Mouse (Mus musculus) heart, embryonic 16.5 days (tissue): ENCODE data around the gene Sez6l. TPM values are rescaled to one million over a fixed set of nuclear protein-coding genes. Genes with fewer than 3 reads are reported as not detected.

Experiments
- ATAC-seq: fragments of 200-750 bp; cut with Nextera tagmentation; replicated peaks from 2 replicates; pipeline ENCODE4 v1.8.0; 2017; ENCODE audit warnings: moderate number of reproducible peaks; ENCODE audit not compliant: insufficient read depth, low FRiP score; ENCODE audit errors: extremely low read depth
- H3K27ac ChIP-seq: fragments of 300-500 bp; sonication (generic); 2 replicates; pipeline ENCODE4 v1.5.1; 2014; ENCODE audit warnings: mild to moderate bottlenecking, low read length, control low read depth, moderate library complexity
- H3K27me3 ChIP-seq: fragments of 300-500 bp; sonication (generic); 2 replicates; pipeline ENCODE4 v1.6.1; 2014; ENCODE audit warnings: low read length, mixed read lengths; ENCODE audit not compliant: control insufficient read depth, insufficient read depth
- H3K36me3 ChIP-seq: fragments of 300-500 bp; sonication (generic); 2 replicates; pipeline ENCODE4 v1.6.1; 2014; ENCODE audit not compliant: control insufficient read depth, insufficient read depth
- H3K4me1 ChIP-seq: fragments of 300-500 bp; sonication (generic); 2 replicates; pipeline ENCODE4 v1.6.1; 2014; ENCODE audit warnings: low read length, mixed read lengths; ENCODE audit not compliant: control insufficient read depth, insufficient read depth
- H3K4me2 ChIP-seq: fragments of 300-500 bp; sonication (generic); 2 replicates; pipeline ENCODE4 v1.6.1; 2014; ENCODE audit warnings: low read depth, mild to moderate bottlenecking, control low read depth, low read length
- H3K4me3 ChIP-seq: fragments of 300-500 bp; sonication (generic); 2 replicates; pipeline ENCODE4 v1.5.1; 2014; ENCODE audit warnings: mild to moderate bottlenecking, control low read depth, low read length
- H3K9ac ChIP-seq: fragments of 300-500 bp; sonication (generic); 2 replicates; pipeline ENCODE4 v1.6.1; 2014; ENCODE audit warnings: low read length, control low read depth
- H3K9me3 ChIP-seq: fragments of 300-500 bp; sonication (generic); replicated peaks from 2 replicates; pipeline ENCODE4 v1.6.1; 2016; ENCODE audit warnings: low read length; ENCODE audit not compliant: control insufficient read depth
- WGBS: fragments of 180-500 bp; shearing (Covaris S2); extraction: QIAGEN DNeasy Blood & Tissue Kit; methylation state at CpG from one replicate; pipeline ENCODE4 v1.1.7; 2014; 5-methylcytosine and 5-hydroxymethylcytosine counted together
- polyA plus RNA-seq: library from polyadenylated mRNA; unstranded; fragments of >200 nt; fragmentation: Nextera tagmentation; extraction: Ambion mirVana; gene quantifications from 2 replicates; pipeline ENCODE4 v1.2.1, GENCODE M21; 2015

The Sez6l gene
- polyA plus RNA-seq, 1 experiment from 2014 or later, result 0.34 TPM

DNA sequence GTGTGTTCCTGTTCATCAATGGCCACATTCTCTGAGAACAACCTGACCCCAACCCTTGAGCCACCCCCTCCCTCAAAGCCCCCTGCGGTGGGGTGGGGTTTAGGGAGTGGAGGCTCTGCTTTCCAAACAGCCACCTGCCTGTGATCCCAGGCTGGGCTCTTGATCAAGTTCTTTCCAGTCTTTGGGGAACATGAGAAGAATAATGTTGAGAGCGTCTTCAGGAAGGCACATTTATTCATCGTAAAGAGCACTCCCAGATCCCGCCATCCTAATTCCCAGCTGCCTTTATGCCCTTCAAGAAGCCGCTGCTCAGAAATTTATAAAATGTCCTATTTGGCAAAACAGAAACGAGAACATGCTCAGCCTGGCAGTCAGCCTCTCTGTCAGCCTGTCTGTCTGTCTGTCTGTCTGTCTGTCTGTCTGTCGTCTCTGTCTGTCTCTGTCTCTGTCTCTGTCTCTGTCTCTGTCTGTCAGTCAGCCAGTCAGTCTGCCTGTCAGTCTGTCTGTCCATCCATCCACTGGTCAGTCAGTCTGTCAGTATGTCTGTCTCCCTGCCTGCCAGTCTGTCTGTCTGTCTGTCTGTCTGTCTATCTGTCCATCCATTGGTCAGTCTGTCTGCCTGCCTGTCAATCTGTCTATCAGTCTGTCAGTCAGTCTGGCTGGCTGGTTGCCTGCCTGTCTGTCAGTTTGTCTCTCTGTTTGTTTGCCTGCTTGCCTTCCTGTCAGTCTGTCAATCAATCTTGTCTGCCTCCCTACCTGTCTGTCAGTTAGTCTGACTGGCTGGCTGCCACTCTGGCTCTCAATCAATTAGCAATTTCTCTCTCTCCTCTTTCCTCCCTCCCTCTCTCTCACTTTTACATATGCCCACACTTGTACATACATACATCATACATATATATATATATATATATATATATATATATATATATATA lies 19.0 kb upstream of the Sez6l start:
- Histone ChIP-seq H3K4me3 (no peak overlapping the region), H3K9me3 (no peaks in the 10 kb centered on the region), H3K27me3 (peaks cover 6% of the 10 kb centered on the region), H3K27ac (no peak overlapping the region), H3K4me1 (no peaks in the 10 kb centered on the region), H3K4me2 (no peak overlapping the region), H3K9ac (no peak overlapping the region), H3K36me3 (no peaks in the 10 kb centered on the region)
- 73% methylated on average over 7 of the region's 7 CpGs for WGBS
- no peak for ATAC-seq

GRCm38 (mm10) chr5:112591706-112592105 lies 14.7 kb upstream of the Sez6l start:
- WGBS, result 42% methylated on average over 1 of the region's 1 CpGs
- H3K9ac ChIP-seq, result no peak overlapping the region
- H3K4me3 ChIP-seq, result no peak overlapping the region
- H3K27ac ChIP-seq, result no peak overlapping the region
- no peak overlapping the region for H3K4me2 ChIP-seq
- no peaks in the 10 kb centered on the region for H3K4me1 ChIP-seq
- H3K36me3 ChIP-seq, result no peaks in the 10 kb centered on the region
- no peak for ATAC-seq
- peaks cover 9% of the 10 kb centered on the region; the same call in 1 of the 2 replicates for H3K27me3 ChIP-seq
- H3K9me3 ChIP-seq, result no peaks in the 10 kb centered on the region

DNA sequence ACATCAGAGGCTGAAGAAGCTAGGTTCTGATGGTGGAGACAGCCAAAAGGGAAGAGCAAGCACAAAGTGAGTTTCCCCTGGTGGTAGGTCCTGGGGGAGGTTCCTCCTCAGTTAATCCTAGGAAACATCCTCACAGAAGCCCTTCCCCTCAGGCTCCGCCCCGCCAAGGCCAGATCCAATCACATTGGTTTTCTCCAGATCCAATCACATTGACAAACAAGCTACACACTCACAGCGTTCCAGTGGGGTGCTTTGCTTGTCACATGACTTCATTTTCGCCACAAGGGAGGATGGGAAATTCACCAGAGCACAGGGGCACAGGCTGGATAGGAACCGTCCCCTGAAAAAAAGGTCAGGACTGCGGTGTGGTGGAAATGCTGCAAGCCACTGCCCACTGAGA lies 9.1 kb upstream of the Sez6l start:
- H3K4me2 ChIP-seq, result no peak overlapping the region

DNA sequence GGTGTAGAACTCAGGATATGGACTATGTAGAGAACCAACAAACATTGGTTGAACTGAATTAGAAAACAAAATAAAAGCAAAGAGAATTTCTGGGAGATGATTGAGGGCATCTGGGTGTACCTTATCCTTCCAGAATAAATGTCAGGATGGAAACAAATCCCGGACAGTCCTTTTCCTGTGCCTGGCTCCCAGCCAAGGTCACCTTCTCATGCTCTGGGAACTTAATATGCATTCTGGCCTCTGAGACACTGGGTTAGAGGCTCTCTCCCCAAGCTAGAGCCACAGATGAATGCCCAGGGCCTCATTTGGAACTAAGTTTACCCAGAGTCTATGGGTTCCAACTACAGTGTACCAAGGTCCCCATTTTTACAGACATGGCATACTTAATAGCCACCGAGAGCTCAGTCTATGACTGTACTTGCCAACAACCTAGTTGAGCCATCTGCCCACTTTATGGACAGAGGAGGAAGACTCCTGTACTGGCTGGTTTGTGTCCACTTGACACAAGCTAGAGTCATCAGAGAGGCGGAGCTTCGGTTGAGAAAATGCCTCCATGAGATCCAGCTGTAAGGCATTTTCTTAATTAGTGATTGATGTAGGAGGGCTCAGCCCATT lies 7.3 kb upstream of the Sez6l start:
- no peak overlapping the region for H3K9ac ChIP-seq
- no peak overlapping the region for H3K4me2 ChIP-seq
- ATAC-seq, result no peak
- peaks cover 2% of the 10 kb centered on the region; the same call in 1 of the 2 replicates for H3K4me1 ChIP-seq
- 74% methylated on average over 4 of the region's 4 CpGs for WGBS
- peaks cover 39% of the 10 kb centered on the region for H3K27me3 ChIP-seq
- H3K9me3 ChIP-seq, result no peaks in the 10 kb centered on the region
- H3K27ac ChIP-seq, result no peak overlapping the region
- no peak overlapping the region for H3K4me3 ChIP-seq
- no peaks in the 10 kb centered on the region for H3K36me3 ChIP-seq

More for the DNA sequence above, 9.1 kb upstream of the Sez6l start:
- no peaks in the 10 kb centered on the region for H3K36me3 ChIP-seq
- 46% methylated on average over 6 of the region's 6 CpGs for WGBS
- no peak overlapping the region for H3K9ac ChIP-seq
- H3K27me3 ChIP-seq, result peaks cover 28% of the 10 kb centered on the region
- H3K9me3 ChIP-seq, result no peaks in the 10 kb centered on the region
- H3K27ac ChIP-seq, result no peak overlapping the region
- H3K4me3 ChIP-seq, result no peak overlapping the region
- ATAC-seq, result no peak
- peaks cover 2% of the 10 kb centered on the region; the same call in 1 of the 2 replicates for H3K4me1 ChIP-seq

DNA sequence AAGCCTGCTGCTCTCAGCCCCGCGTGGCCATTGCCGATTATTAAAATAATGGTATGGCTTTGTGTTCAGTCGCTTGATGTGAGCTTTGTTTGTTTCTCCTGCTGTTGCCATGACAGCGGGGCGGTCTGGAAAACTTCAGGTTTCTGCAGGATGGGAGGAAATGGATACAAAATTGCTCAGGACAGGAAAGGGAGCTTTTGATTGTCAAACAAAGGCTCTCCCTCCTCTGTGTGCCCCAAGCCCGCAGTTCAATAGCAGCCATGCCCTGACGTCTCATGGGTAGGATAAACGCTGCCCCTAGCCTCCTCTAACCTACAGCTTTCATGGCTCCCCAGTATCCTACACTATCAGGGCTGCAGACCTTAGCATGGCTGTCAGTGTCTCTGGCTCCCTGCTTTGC lies 6.3 kb upstream of the Sez6l start:
- no peak overlapping the region for H3K9ac ChIP-seq
- H3K27me3 ChIP-seq, result peaks cover 49% of the 10 kb centered on the region
- H3K36me3 ChIP-seq, result no peaks in the 10 kb centered on the region
- H3K27ac ChIP-seq, result no peak overlapping the region
- WGBS, result 23% methylated on average over 9 of the region's 9 CpGs
- H3K4me1 ChIP-seq, result peaks cover 2% of the 10 kb centered on the region; the same call in 1 of the 2 replicates
- H3K9me3 ChIP-seq, result no peaks in the 10 kb centered on the region
- no peak overlapping the region for H3K4me3 ChIP-seq
- no peak overlapping the region for H3K4me2 ChIP-seq
- ATAC-seq, result peak; percentile 55

DNA sequence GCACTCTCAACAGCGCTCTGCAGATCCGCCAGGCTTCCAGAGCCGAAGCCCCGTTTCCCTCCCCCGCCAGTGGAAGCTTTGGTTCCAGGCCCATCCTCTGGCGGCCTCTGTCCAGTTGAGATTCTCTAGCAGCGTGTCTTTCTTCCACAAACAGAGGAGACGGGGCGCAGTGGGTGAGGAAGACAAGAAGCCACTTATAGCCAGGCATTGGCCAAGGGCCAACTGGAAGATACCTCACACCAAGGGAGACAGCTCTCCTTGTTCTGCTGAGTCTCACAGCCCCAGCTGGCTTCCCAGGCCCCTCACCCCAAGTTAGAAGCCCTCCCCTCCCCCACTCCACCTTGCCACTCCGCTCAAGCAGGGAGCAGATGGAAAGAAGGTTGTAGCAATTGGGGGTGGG lies 765 bp upstream of the Sez6l start:
- peaks cover 88% of the 10 kb centered on the region for H3K27me3 ChIP-seq
- no peak overlapping the region for H3K4me3 ChIP-seq
- ATAC-seq, result no peak
- H3K27ac ChIP-seq, result no peak overlapping the region
- H3K4me2 ChIP-seq, result no peak overlapping the region
- no peaks in the 10 kb centered on the region for H3K36me3 ChIP-seq
- no peak overlapping the region for H3K9ac ChIP-seq
- 5% methylated on average over 10 of the region's 10 CpGs for WGBS
- H3K9me3 ChIP-seq, result no peaks in the 10 kb centered on the region
- H3K4me1 ChIP-seq, result peaks cover 5% of the 10 kb centered on the region

- Histone ChIP-seq H3K27ac (no peak overlapping the region), H3K4me1 (peaks cover 5% of the 10 kb centered on the region), H3K4me3 (peak overlapping the region; percentile 39), H3K9ac (no peak overlapping the region; the same call in 1 of the 2 replicates), H3K9me3 (no peaks in the 10 kb centered on the region), H3K27me3 (peaks cover 91% of the 10 kb centered on the region), H3K4me2 (peak overlapping the region; percentile 57), H3K36me3 (no peaks in the 10 kb centered on the region)
- ATAC-seq, result no peak
- 1% methylated on average over 48 of the region's 48 CpGs for WGBS
Observed at GRCm38 (mm10) chr5:112576361-112576992, 508 bp downstream of the Sez6l start.

GRCm38 (mm10) chr5:112575151-112575915 lies 1.7 kb downstream of the Sez6l start:
- 10% methylated on average over 12 of the region's 12 CpGs for WGBS
- Histone ChIP-seq H3K27me3 (peaks cover 84% of the 10 kb centered on the region), H3K36me3 (no peaks in the 10 kb centered on the region), H3K4me3 (no peak overlapping the region), H3K9me3 (no peaks in the 10 kb centered on the region), H3K4me1 (peaks cover 5% of the 10 kb centered on the region), H3K27ac (no peak overlapping the region), H3K9ac (no peak overlapping the region), H3K4me2 (no peak overlapping the region)
- ATAC-seq, result no peak
